Mouse (Mus musculus): ENCODE measurements around the gene Nfam1. TPM values are rescaled to one million over a fixed set of nuclear protein-coding genes. Genes with fewer than 3 reads are reported as not detected.
A peak's percentile ranks its signal among the peaks of the same experiment; 100 is the strongest.

The Nfam1 gene
- polyA plus RNA-seq, 1 experiment from 2014 or later: 2.4 TPM

GRCm38 (mm10) chr15:82969206-82969721, 63.8 kb downstream of the Nfam1 start:
- H3K9me3 ChIP-seq (replicated peaks; ENCODE audit: control insufficient read depth, low read length): no peaks in the 10 kb centered on the region
- DNase-seq (ENCODE audit: low spot score) (peak; percentile 66), ATAC-seq (replicated peaks; ENCODE audit: insufficient number of reproducible peaks, low FRiP score, low TSS enrichment, low read depth) (peak; percentile 27; the same call in 1 of the 2 replicates)
- 10% methylated on average over 5 of the region's 6 CpGs for WGBS
- H3K4me2 ChIP-seq (ENCODE audit: low read depth, low read length): no peak overlapping the region
- peaks cover 15% of the 10 kb centered on the region for H3K4me1 ChIP-seq (ENCODE audit: control insufficient read depth, insufficient read depth, low read length)
- H3K27ac ChIP-seq (replicated peaks; ENCODE audit: low read depth, low read length): peak overlapping the region; percentile 74
- no peak overlapping the region; the same call in 1 of the 2 replicates for H3K9ac ChIP-seq (replicated peaks; ENCODE audit: low read length)
- H3K27me3 ChIP-seq (ENCODE audit: control insufficient read depth, insufficient read depth, low read length): no peaks in the 10 kb centered on the region
- no peak overlapping the region for H3K4me3 ChIP-seq (ENCODE audit: low read depth, low read length)
- H3K36me3 ChIP-seq (replicated peaks; ENCODE audit: control insufficient read depth, insufficient read depth, low read depth, low read length): no peaks in the 10 kb centered on the region

- WGBS: under 1% methylated on average over 22 of the region's 22 CpGs
- Histone ChIP-seq H3K4me2 (ENCODE audit: low read depth, low read length) (peak overlapping the region; percentile 50), H3K36me3 (replicated peaks; ENCODE audit: control insufficient read depth, insufficient read depth, low read depth, low read length) (no peaks in the 10 kb centered on the region), H3K4me1 (ENCODE audit: control insufficient read depth, insufficient read depth, low read length) (peaks cover 16% of the 10 kb centered on the region), H3K27me3 (ENCODE audit: control insufficient read depth, insufficient read depth, low read length) (no peaks in the 10 kb centered on the region), H3K9ac (replicated peaks; ENCODE audit: low read length) (peak overlapping the region; percentile 52), H3K9me3 (replicated peaks; ENCODE audit: control insufficient read depth, low read length) (no peaks in the 10 kb centered on the region), H3K4me3 (ENCODE audit: low read depth, low read length) (peak overlapping the region; percentile 21), H3K27ac (replicated peaks; ENCODE audit: low read depth, low read length) (peak overlapping the region; percentile 74)
- DNase-seq (ENCODE audit: low spot score): peak; percentile 63
- peak; percentile 45 for ATAC-seq (replicated peaks; ENCODE audit: insufficient number of reproducible peaks, low FRiP score, low TSS enrichment, low read depth)
These were observed 64.7 kb downstream of the Nfam1 start for GRCm38 (mm10) chr15:82968449-82968848.

- H3K9ac ChIP-seq (replicated peaks; ENCODE audit: low read length): peak overlapping the region; percentile 52
These were observed 65.2 kb downstream of the Nfam1 start for GRCm38 (mm10) chr15:82967947-82968346.

GRCm38 (mm10) chr15:82964266-82964825, 68.8 kb downstream of the Nfam1 start:
- no peaks in the 10 kb centered on the region for H3K36me3 ChIP-seq (replicated peaks; ENCODE audit: control insufficient read depth, insufficient read depth, low read depth, low read length)
- whole genome bisulfite sequencing: 68% methylated on average over 14 of the region's 14 CpGs
- peaks cover 15% of the 10 kb centered on the region for H3K27me3 ChIP-seq (ENCODE audit: control insufficient read depth, insufficient read depth, low read length)
- peak overlapping the region; percentile 60; the same call in 1 of the 2 replicates for H3K4me3 ChIP-seq (ENCODE audit: low read depth, low read length)
- peak overlapping the region; percentile 59; the same call in 1 of the 2 replicates for H3K27ac ChIP-seq (replicated peaks; ENCODE audit: low read depth, low read length)
- ATAC-seq (replicated peaks; ENCODE audit: insufficient number of reproducible peaks, low FRiP score, low TSS enrichment, low read depth): no peak
- H3K4me1 ChIP-seq (ENCODE audit: control insufficient read depth, insufficient read depth, low read length): peaks cover 35% of the 10 kb centered on the region
- no peaks in the 10 kb centered on the region for H3K9me3 ChIP-seq (replicated peaks; ENCODE audit: control insufficient read depth, low read length)
- no peak for DNase-seq (ENCODE audit: low spot score)
- H3K4me2 ChIP-seq (ENCODE audit: low read depth, low read length): peak overlapping the region; percentile 10; the same call in 1 of the 2 replicates
- H3K9ac ChIP-seq (replicated peaks; ENCODE audit: low read length): peak overlapping the region; percentile 77; the same call in 1 of the 2 replicates

More at GRCm38 (mm10) chr15:82967947-82968346, 65.2 kb downstream of the Nfam1 start:
- no peaks in the 10 kb centered on the region for H3K36me3 ChIP-seq (replicated peaks; ENCODE audit: control insufficient read depth, insufficient read depth, low read depth, low read length)
- no peaks in the 10 kb centered on the region for H3K27me3 ChIP-seq (ENCODE audit: control insufficient read depth, insufficient read depth, low read length)
- H3K9me3 ChIP-seq (replicated peaks; ENCODE audit: control insufficient read depth, low read length): no peaks in the 10 kb centered on the region
- 29% methylated on average over 6 of the region's 6 CpGs for WGBS
- no peak for ATAC-seq (replicated peaks; ENCODE audit: insufficient number of reproducible peaks, low FRiP score, low TSS enrichment, low read depth)
- peak overlapping the region; percentile 50 for H3K4me2 ChIP-seq (ENCODE audit: low read depth, low read length)
- H3K4me3 ChIP-seq (ENCODE audit: low read depth, low read length): no peak overlapping the region
- peaks cover 16% of the 10 kb centered on the region for H3K4me1 ChIP-seq (ENCODE audit: control insufficient read depth, insufficient read depth, low read length)
- peak overlapping the region; percentile 74 for H3K27ac ChIP-seq (replicated peaks; ENCODE audit: low read depth, low read length)
- DNase-seq (ENCODE audit: low spot score): no peak

GRCm38 (mm10) chr15:82963556-82964156, 69.5 kb downstream of the Nfam1 start:
- Histone ChIP-seq H3K36me3 (replicated peaks; ENCODE audit: control insufficient read depth, insufficient read depth, low read depth, low read length) (no peaks in the 10 kb centered on the region), H3K27ac (replicated peaks; ENCODE audit: low read depth, low read length) (peak overlapping the region; percentile 59; the same call in 1 of the 2 replicates), H3K27me3 (ENCODE audit: control insufficient read depth, insufficient read depth, low read length) (peaks cover 15% of the 10 kb centered on the region), H3K4me2 (ENCODE audit: low read depth, low read length) (peak overlapping the region; percentile 83), H3K4me1 (ENCODE audit: control insufficient read depth, insufficient read depth, low read length) (peaks cover 33% of the 10 kb centered on the region), H3K4me3 (ENCODE audit: low read depth, low read length) (peak overlapping the region; percentile 60), H3K9ac (replicated peaks; ENCODE audit: low read length) (peak overlapping the region; percentile 77), H3K9me3 (replicated peaks; ENCODE audit: control insufficient read depth, low read length) (no peaks in the 10 kb centered on the region)
- DNase-seq (ENCODE audit: low spot score) (peak; percentile 55), ATAC-seq (replicated peaks; ENCODE audit: insufficient number of reproducible peaks, low FRiP score, low TSS enrichment, low read depth) (no peak)
- 2% methylated on average over 17 of the region's 82 CpGs for WGBS

GRCm38 (mm10) chr15:82963090-82963489, 70.0 kb downstream of the Nfam1 start:
- ATAC-seq (replicated peaks; ENCODE audit: insufficient number of reproducible peaks, low FRiP score, low TSS enrichment, low read depth) (no peak), DNase-seq (ENCODE audit: low spot score) (peak; percentile 48)
- Histone ChIP-seq H3K4me1 (ENCODE audit: control insufficient read depth, insufficient read depth, low read length) (peaks cover 33% of the 10 kb centered on the region), H3K27ac (replicated peaks; ENCODE audit: low read depth, low read length) (no peak overlapping the region), H3K27me3 (ENCODE audit: control insufficient read depth, insufficient read depth, low read length) (peaks cover 15% of the 10 kb centered on the region), H3K9ac (replicated peaks; ENCODE audit: low read length) (peak overlapping the region; percentile 77), H3K4me2 (ENCODE audit: low read depth, low read length) (peak overlapping the region; percentile 83), H3K36me3 (replicated peaks; ENCODE audit: control insufficient read depth, insufficient read depth, low read depth, low read length) (no peaks in the 10 kb centered on the region), H3K9me3 (replicated peaks; ENCODE audit: control insufficient read depth, low read length) (no peaks in the 10 kb centered on the region), H3K4me3 (ENCODE audit: low read depth, low read length) (peak overlapping the region; percentile 60)
- WGBS: 3% methylated on average over 21 of the region's 39 CpGs

GRCm38 (mm10) chr15:82962536-82962935, 70.6 kb downstream of the Nfam1 start:
- ATAC-seq (replicated peaks; ENCODE audit: insufficient number of reproducible peaks, low FRiP score, low TSS enrichment, low read depth) (no peak), DNase-seq (ENCODE audit: low spot score) (no peak)
- peaks cover 15% of the 10 kb centered on the region for H3K27me3 ChIP-seq (ENCODE audit: control insufficient read depth, insufficient read depth, low read length)
- peaks cover 30% of the 10 kb centered on the region for H3K4me1 ChIP-seq (ENCODE audit: control insufficient read depth, insufficient read depth, low read length)
- no peaks in the 10 kb centered on the region for H3K9me3 ChIP-seq (replicated peaks; ENCODE audit: control insufficient read depth, low read length)
- peak overlapping the region; percentile 77 for H3K9ac ChIP-seq (replicated peaks; ENCODE audit: low read length)
- peak overlapping the region; percentile 83 for H3K4me2 ChIP-seq (ENCODE audit: low read depth, low read length)
- no peak overlapping the region for H3K27ac ChIP-seq (replicated peaks; ENCODE audit: low read depth, low read length)
- WGBS: 37% methylated on average over 4 of the region's 4 CpGs
- peak overlapping the region; percentile 60 for H3K4me3 ChIP-seq (ENCODE audit: low read depth, low read length)
- H3K36me3 ChIP-seq (replicated peaks; ENCODE audit: control insufficient read depth, insufficient read depth, low read depth, low read length): no peaks in the 10 kb centered on the region

Data from embryonic facial prominence, embryonic 11.5 days (tissue).